Mouse (Mus musculus) urinary bladder, adult 2 months (tissue): ENCODE results near the gene Chrna9. TPM values are rescaled to one million over a fixed set of nuclear protein-coding genes. Genes with fewer than 3 reads are reported as not detected.

ENCODE experiments used
- DNase-seq: peaks from one replicate; pipeline ENCODE4 v3.0.0; 2022; ENCODE audit warnings: low spot score
- polyA plus RNA-seq: library from polyadenylated mRNA; depleted of rRNA; stranded (reverse); fragments of >200 nt; gene quantifications from 2 replicates; pipeline ENCODE4 v1.2.3, GENCODE M21; 2012; rRNA removed

Chrna9 gene
- not detected in 2 replicates for polyA plus RNA-seq

- DNase-seq: no peak
Observed at GRCm38 (mm10) chr5:65934783-65935182, at the start of gene Chrna9. Chrna9 (plus strand) TSS chr5:65934921.

GRCm38 (mm10) chr5:65885699-65886443 is 48.9 kb upstream of the Chrna9 start:
- no peak for DNase-seq

GRCm38 (mm10) chr5:65888102-65888501 is 46.6 kb upstream of the Chrna9 start:
- no peak for DNase-seq

GRCm38 (mm10) chr5:65888998-65889397 is 45.7 kb upstream of the Chrna9 start:
- no peak for DNase-seq

- DNase-seq: no peak
Observed at GRCm38 (mm10) chr5:65891251-65891826, 43.4 kb upstream of the Chrna9 start.

DNA sequence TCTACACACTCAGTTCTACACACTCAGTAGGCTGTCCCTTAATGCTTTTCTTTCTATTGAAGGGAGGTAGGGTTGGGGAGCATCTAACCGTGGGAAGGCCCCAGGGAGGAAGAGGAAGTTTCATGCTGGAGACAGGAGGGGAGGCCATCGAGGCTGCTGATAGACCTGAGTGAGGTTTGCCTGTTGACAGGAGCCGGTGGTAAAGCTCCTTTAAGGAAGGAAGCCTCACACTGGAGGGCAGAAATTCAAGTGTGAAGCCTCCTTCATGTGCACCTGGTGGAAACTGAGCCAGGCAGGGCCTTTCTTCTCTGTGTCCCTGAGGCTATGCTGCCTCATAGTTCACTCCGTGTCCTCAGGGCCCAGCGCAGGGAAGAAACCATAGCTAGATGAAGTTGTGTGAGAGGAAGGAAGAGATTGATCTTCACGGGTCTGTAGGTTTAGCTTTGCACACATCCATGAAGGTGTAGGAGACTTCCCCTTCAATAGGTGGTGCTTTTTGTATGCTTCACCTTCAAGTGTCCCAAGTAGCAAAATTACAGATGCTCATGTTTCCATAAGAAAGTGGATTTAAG is 39.5 kb upstream of the Chrna9 start:
- DNase-seq: no peak

GRCm38 (mm10) chr5:65895764-65896163 is 39.0 kb upstream of the Chrna9 start:
- DNase-seq: no peak

GRCm38 (mm10) chr5:65897731-65898130 is 37.0 kb upstream of the Chrna9 start:
- DNase-seq: no peak

- DNase-seq: no peak
Observed at GRCm38 (mm10) chr5:65898683-65899082, 36.0 kb upstream of the Chrna9 start.

DNA sequence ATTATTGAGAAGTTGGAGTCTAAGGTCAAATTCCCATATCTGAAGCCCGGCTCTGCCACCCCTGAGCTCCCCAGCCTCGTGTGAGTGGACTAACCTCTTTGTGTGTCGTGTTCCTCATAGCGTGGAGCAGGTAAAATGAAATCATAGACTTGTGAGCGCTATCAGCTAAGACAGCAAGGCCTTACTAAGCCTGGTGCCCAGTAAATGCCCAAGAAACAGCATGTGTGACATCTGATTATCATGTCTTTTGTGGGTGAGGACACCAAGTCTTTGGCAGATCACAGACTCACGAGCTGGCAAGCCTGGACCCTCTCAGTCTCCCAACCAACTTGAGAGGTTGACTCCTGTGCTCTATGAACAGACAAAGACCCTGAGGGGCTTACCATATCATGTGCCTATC is 34.6 kb upstream of the Chrna9 start:
- no peak for DNase-seq

- DNase-seq: no peak
Observed at GRCm38 (mm10) chr5:65900862-65901265, 33.9 kb upstream of the Chrna9 start.

GRCm38 (mm10) chr5:65901868-65902418 is 32.8 kb upstream of the Chrna9 start:
- no peak for DNase-seq

DNA sequence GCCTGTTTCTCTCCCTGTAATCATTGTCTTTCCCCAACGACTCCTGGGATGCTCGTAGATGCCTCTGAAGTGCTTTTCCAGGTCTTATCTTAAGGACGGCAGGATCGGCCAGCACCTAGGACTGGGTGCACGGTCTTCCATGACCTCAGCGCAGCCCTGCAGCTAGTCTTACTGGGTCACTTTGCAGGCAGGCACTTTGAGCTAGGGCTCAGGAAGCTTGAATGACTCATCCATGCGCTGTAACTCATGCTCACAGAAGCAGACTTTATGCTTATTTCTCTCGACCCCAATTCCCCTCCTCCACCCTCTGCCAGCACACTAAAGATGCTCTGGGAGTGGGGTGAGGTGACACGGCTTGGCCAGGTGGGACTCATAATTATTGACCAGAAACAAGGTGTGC is 31.9 kb upstream of the Chrna9 start:
- no peak for DNase-seq

DNA sequence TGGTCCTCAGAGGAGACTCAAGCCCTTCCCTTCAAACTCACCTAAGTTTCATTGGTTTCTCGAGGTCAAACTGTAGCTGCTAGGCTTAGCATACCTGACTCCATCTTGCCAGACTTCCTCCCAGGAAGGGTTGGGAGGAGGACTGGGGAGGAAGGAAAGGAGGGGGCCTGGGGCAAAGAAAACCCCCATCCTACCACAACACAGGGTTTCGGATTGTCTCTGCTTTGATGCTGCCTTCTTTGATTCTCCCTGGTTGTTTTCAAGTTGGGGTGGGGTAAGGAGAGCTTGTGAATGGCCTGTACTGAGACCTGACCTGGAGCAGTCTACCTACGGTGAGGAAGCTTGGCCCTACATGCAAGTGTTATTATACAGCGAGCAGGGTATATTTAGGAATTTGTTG is 30.2 kb upstream of the Chrna9 start:
- DNase-seq: no peak

DNA sequence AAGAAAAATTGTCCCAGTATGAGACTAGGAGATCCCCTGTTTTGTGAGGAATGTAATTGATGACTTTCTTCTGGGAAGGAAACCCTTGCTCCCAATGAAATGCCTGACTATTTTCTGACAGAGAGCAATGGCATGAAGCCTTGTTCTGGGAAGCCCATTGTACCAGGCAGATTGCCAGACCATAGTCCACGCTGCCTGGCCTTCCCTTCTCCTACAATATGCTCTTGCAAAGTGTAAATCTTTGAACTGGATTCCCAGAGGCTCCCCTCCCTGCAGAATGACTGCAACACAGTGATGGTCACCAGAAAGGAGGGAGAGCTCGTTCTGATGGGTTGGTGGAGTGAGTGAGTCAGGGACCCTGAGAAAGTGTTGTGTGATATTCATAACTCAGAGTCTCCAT is 26.0 kb upstream of the Chrna9 start:
- DNase-seq: no peak

DNA sequence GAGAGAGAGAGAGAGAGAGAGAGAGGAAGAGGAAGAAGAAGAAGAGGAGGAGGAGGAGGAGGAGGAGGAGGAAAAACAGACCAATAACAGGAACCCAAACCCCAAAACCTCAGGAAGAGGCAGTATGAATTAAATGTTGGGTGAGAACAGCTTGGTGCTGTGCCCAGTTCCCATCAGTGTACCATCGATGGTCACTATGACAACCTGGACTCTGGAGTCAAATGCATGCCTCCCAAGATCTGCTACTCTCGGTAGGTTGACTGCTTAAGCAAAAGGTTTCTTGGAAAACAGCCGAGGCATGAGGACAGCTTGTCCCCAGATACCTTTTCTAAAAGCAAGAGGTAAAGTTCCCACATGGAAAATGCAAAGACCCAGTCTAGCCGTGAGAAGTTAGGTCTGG is 25.4 kb upstream of the Chrna9 start:
- DNase-seq: no peak

- DNase-seq: no peak
Observed at GRCm38 (mm10) chr5:65910398-65910797, 24.3 kb upstream of the Chrna9 start.

DNA sequence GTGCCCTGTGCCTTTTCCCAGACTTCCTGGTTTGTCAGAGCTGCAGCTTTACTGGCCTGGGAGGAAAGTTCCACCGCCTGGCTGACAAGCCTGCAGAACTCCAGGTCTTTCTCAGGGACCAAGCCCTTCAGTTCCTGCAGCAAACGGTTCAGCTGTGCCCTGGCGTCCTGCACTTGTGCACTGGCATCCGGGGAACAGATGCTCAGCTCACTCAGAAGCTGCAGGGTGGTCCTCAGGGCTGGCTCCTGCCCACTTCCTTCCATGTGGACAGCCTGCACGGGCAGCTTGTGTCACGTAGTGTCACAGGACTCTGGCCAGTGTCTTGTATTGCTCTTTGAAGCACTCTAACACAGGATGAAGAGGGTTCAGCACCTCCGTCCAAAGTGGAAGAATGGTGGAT is 23.0 kb upstream of the Chrna9 start:
- no peak for DNase-seq

DNA sequence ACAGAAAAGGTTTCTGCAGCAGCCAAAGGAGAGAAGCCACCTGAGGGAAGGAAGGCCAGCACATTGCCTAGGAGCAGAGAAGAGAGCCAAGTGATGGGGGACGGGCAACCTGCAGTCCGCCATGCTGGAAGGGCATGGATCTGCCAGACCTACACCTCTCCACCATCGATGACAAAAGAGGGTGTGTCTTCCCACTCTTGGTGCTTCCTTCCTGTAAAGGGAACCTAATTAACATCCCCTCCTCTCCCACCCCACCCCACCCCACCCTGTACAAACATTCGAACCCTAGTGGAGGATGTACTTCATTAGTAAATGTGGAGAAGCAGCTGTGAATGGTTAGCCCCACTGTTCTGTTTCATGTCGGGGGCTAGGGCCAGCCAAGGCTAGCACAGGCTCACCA is 22.5 kb upstream of the Chrna9 start:
- no peak for DNase-seq

GRCm38 (mm10) chr5:65913126-65913525 is 21.6 kb upstream of the Chrna9 start:
- no peak for DNase-seq

DNA sequence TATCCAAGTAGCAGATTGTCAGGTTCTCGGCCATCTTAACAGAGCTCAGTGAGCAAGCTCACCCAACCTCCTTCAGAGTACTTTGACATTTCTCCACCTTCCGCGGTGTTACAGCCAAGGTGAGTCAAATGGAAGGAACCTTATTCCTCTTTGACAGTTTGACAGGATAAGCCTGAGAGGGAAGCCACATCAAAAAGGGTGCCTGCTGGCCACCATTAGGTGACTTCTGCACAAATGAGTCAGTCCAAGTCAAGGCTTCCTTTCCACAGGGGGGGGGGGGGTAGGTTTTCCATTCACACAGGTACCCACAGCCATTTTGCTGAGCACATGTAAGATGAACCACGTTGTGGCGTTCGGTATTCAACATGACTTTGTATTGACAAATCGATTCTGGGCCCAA is 20.4 kb upstream of the Chrna9 start:
- no peak for DNase-seq

DNA sequence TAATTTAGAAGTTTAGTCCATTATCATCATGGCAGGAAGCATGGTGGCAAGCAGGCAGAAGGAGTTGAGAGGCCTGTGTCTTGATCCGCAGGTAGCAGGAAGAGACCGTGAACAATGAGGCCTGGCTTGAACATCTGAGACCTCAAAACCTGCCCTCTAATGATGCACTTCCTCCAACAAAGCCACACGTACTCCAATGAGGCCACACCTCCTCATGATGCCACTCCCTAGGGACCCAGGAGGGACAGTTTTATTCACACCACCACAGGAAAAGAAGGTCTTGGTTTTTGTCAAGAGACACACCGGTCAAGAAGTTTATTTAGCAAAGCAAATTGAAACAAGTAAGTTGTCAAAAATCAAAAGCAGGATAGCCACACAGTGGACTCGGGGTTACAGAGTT is 17.8 kb upstream of the Chrna9 start:
- DNase-seq: no peak

- no peak for DNase-seq
Observed at GRCm38 (mm10) chr5:65918601-65919000, 16.1 kb upstream of the Chrna9 start.
